Mouse (Mus musculus) hindbrain, embryonic 16.5 days (tissue): ENCODE measurements around the gene Mical2. TPM values are rescaled to one million over a fixed set of nuclear protein-coding genes. Genes with fewer than 3 reads are reported as not detected.

Experiments
- ATAC-seq: fragments of 200-750 bp; cut with Nextera tagmentation; 2 replicates; pipeline ENCODE4 v1.8.0; 2017; ENCODE audit warnings: moderate TSS enrichment, moderate library complexity
- H3K27ac ChIP-seq: fragments of 300-500 bp; sonication (generic); 2 replicates; pipeline ENCODE4 v1.5.1; 2014; ENCODE audit warnings: low read depth, mild to moderate bottlenecking, control low read depth, low read length, moderate library complexity
- H3K27me3 ChIP-seq: fragments of 300-500 bp; sonication (generic); replicated peaks from 2 replicates; pipeline ENCODE4 v1.6.1; 2014; ENCODE audit warnings: low read length; ENCODE audit not compliant: control insufficient read depth, insufficient read depth
- H3K36me3 ChIP-seq: fragments of 300-500 bp; sonication (generic); 2 replicates; pipeline ENCODE4 v1.6.1; 2014; ENCODE audit warnings: mild to moderate bottlenecking, low read length, moderate library complexity, mixed read lengths; ENCODE audit not compliant: control insufficient read depth, insufficient read depth
- H3K4me1 ChIP-seq: fragments of 300-500 bp; sonication (generic); 2 replicates; pipeline ENCODE4 v1.6.1; 2014; ENCODE audit warnings: low read depth, low read length; ENCODE audit not compliant: control insufficient read depth, insufficient read depth
- H3K4me2 ChIP-seq: fragments of 300-500 bp; sonication (generic); 2 replicates; pipeline ENCODE4 v1.6.1; 2014; ENCODE audit warnings: mild to moderate bottlenecking, low read length, control low read depth, moderate library complexity
- H3K4me3 ChIP-seq: fragments of 300-500 bp; sonication (generic); 2 replicates; pipeline ENCODE4 v1.5.1; 2014; ENCODE audit warnings: mild to moderate bottlenecking, low read length, control low read depth, moderate library complexity
- H3K9ac ChIP-seq: fragments of 300-500 bp; sonication (generic); 2 replicates; pipeline ENCODE4 v1.6.1; 2014; ENCODE audit warnings: low read depth, mild to moderate bottlenecking, control low read depth, low read length, moderate library complexity
- H3K9me3 ChIP-seq: fragments of 300-500 bp; sonication (generic); 2 replicates; pipeline ENCODE4 v1.6.1; 2014; ENCODE audit warnings: mild to moderate bottlenecking, low read length, moderate library complexity; ENCODE audit not compliant: control insufficient read depth
- WGBS: fragments of 180-500 bp; shearing (Covaris S2); extraction: QIAGEN DNeasy Blood & Tissue Kit; methylation state at CpG from one replicate; pipeline ENCODE4 v1.1.7; 2014; 5-methylcytosine and 5-hydroxymethylcytosine counted together
- polyA plus RNA-seq: library from polyadenylated mRNA; unstranded; fragments of >200 nt; fragmentation: Nextera tagmentation; extraction: Ambion mirVana; gene quantifications from 2 replicates; pipeline ENCODE4 v1.2.1, GENCODE M21; 2015

Gene Mical2
- polyA plus RNA-seq, 1 experiment from 2014 or later = 7.2 TPM

DNA sequence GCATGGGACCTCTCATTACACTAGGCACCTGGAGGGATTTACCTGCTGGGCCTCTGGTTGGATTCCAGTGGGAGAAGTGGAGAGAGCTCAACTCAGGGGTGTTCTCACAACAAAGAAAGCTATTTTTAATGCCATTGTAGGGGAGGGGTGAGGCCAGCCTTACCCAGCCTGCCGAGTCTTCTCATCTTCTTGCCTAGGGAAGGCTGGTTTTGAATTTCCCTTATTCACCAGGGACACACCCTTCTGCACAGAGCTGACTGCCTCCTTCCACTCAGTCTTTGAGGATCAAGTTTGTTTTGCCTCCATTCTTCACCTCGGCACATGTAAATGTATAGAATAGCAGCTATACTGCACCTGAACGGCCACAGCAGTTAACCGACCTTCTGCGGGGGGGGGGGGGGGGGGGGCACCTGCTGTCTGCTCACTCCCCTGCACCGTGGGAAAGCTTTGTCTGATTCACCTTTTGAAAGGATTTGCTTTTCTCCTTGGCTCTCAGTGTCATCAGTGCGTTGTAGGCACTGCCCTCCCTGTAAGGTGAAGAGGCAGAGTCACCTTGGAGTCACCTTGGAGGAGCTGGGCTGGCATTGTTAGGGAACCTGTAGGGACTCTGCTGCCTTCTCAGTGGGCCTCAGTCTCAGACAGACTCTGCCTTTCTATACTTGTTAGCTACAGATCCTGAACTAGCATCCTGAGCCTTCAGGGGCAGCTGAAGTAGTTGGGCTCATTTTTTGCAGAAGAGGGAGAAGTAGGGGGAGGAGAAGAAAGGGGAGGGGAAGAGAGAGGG lies 191.3 kb downstream of the Mical2 start:
- Histone ChIP-seq H3K27ac (peak overlapping the region; percentile 8; the same call in 1 of the 2 replicates), H3K4me1 (peaks cover 16% of the 10 kb centered on the region), H3K4me3 (no peak overlapping the region), H3K4me2 (peak overlapping the region; percentile 44), H3K36me3 (no peaks in the 10 kb centered on the region), H3K27me3 (no peaks in the 10 kb centered on the region), H3K9ac (no peak overlapping the region), H3K9me3 (no peaks in the 10 kb centered on the region)
- ATAC-seq = peak; percentile 57
- 20% methylated on average over 7 of the region's 7 CpGs for WGBS

DNA sequence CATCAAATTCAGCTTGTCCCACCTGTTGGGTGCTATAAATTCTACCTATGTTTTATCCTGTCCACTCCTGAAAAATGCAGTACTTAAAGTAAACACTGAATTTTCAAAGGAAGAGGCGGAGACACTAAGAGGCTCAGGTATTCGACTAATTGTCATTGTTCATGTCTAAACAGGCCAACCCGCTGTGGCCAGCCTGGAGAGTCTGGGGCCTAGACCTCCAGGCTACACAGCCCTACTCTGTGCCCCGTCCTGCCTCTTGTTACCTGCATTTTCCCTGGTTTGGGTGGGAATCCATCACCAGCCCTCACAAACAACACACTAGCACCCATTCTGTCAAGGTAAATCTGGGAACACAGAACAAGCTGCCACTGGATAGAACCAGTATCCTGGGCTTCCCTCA lies 191.9 kb downstream of the Mical2 start:
- Histone ChIP-seq H3K9ac (no peak overlapping the region), H3K27me3 (no peaks in the 10 kb centered on the region), H3K9me3 (no peaks in the 10 kb centered on the region), H3K36me3 (no peaks in the 10 kb centered on the region), H3K27ac (no peak overlapping the region), H3K4me3 (no peak overlapping the region), H3K4me1 (peaks cover 16% of the 10 kb centered on the region), H3K4me2 (no peak overlapping the region)
- ATAC-seq = no peak
- 71% methylated on average over 4 of the region's 4 CpGs for WGBS

DNA sequence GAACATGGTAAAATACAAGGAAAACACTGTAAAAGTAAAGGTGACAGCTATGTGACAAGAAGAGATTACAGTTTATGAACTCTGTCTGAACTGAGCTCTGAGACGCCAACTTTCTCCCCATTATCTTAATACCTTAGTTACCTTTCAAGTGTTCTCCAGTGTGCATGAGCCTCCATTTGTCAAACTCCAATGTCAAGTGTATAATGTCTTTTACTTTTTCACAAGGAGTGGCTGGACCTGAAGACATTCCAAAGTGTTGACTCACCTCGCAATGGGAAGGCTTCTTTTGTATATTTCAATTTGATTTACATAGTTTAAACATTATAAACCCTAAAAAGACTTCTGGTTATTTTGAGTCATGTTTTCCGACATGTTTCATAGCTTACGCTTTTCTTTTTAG lies 197.8 kb downstream of the Mical2 start:
- 91% methylated on average over 4 of the region's 4 CpGs for WGBS
- no peak overlapping the region for H3K9ac ChIP-seq
- H3K27ac ChIP-seq = no peak overlapping the region
- no peak for ATAC-seq
- H3K9me3 ChIP-seq = no peaks in the 10 kb centered on the region
- H3K4me3 ChIP-seq = no peak overlapping the region
- no peaks in the 10 kb centered on the region for H3K27me3 ChIP-seq
- H3K4me2 ChIP-seq = no peak overlapping the region
- H3K4me1 ChIP-seq = no peaks in the 10 kb centered on the region; the same call in 1 of the 2 replicates
- H3K36me3 ChIP-seq = no peaks in the 10 kb centered on the region

DNA sequence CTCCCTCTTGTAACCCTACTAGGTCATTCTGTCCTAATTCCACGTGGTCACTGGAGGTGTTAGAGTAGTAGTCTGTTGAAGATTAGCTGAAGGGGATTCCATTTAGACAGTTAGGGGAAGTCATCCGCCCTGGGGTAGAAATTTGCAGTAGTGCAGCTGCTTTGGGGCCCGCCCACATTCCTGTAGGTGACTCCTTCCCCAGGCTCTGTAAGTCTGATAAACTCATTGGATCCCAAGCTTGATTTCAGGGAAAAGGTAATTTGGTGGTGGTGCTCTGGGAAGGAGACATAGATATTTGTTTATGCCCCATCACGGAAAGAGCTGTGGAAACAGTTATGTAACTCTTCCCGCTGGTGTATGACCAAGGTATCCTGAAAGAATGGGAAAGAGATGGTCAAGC lies 201.2 kb downstream of the Mical2 start:
- no peaks in the 10 kb centered on the region for H3K9me3 ChIP-seq
- no peaks in the 10 kb centered on the region for H3K27me3 ChIP-seq
- no peak overlapping the region for H3K4me2 ChIP-seq
- H3K9ac ChIP-seq = no peak overlapping the region
- no peaks in the 10 kb centered on the region for H3K36me3 ChIP-seq
- WGBS = 70% methylated on average over 5 of the region's 5 CpGs
- H3K4me3 ChIP-seq = no peak overlapping the region
- peaks cover 4% of the 10 kb centered on the region; the same call in 1 of the 2 replicates for H3K4me1 ChIP-seq
- H3K27ac ChIP-seq = no peak overlapping the region
- no peak for ATAC-seq

DNA sequence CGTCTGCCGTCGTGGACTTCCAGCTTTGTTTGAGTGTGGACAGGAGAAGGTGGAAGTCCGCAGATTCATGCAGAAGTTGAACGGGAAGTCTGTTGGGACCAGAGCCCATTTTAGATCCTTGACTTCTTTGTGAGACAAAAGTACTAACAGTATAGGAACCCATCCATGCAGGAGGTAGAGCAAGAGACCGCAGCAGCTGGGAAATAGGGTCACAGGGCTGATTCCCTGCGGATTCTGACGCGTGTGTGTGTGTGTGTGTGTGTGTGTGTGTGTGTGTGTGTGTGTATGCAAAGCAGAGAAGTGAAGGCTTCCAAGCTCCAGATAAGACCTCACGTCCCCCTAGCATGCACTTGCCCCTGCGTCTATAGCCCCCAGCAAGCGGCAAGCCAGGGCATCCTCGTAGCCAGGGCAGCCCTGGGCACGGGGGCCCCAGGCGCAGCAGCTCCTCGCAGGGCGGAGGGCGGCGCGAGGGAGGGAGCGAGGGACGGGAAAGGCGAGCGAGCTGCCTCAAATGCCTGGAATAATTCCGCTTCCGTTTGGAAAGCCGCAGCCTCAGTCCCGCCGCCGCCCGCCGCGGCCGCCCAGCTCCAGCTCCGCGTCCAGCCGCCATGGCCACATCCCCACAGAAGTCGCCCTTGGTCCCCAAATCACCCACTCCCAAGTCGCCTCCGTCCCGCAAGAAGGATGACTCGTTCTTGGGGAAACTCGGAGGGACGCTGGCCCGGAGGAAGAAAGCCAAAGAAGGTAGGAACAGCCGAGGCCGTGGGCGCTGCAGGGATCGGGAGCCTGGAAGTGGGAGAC lies 201.9 kb downstream of the Mical2 start, which contains the start of gene Parva:
TSS of gene Parva (plus strand) at position 149 of the 801 bp plus-strand sequence.
- WGBS = under 1% methylated on average over 47 of the region's 49 CpGs
- ATAC-seq = peak; percentile 89
- Histone ChIP-seq H3K27ac (peak within 1 kb of the TSS; percentile 86), H3K9ac (peak within 1 kb of the TSS; percentile 87), H3K4me2 (peak within 1 kb of the TSS; percentile 96), H3K27me3 (no peaks in the 10 kb centered on the region), H3K4me3 (peak within 1 kb of the TSS; percentile 70), H3K36me3 (no peaks in the 10 kb centered on the region), H3K9me3 (no peaks in the 10 kb centered on the region), H3K4me1 (peaks cover 4% of the 10 kb centered on the region; the same call in 1 of the 2 replicates)

DNA sequence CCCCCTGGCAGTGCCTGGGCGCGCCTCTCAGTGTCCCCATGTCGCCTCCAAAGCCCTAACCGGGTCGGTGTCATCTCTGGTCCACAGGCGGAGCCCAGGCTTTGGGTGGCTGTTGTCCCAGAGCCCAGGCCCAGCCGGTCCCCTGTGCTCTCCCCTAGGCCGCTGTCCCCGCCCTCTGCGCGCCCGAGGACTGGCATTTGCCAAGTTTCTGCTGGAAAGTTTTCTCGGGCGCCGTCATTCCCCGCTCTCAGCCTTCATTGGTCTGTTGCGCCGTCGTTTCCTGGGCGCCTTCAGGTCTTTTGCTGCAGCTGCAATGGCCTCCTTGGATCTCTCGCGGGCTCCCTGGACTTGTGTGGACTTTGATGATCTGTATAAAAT lies 202.5 kb downstream of the Mical2 start:
- H3K27me3 ChIP-seq = no peaks in the 10 kb centered on the region
- peak overlapping the region; percentile 86 for H3K27ac ChIP-seq
- H3K9ac ChIP-seq = peak overlapping the region; percentile 87
- no peaks in the 10 kb centered on the region for H3K9me3 ChIP-seq
- WGBS = under 1% methylated on average over 22 of the region's 22 CpGs
- ATAC-seq = peak; percentile 94
- peak overlapping the region; percentile 96 for H3K4me2 ChIP-seq
- peaks cover 4% of the 10 kb centered on the region; the same call in 1 of the 2 replicates for H3K4me1 ChIP-seq
- H3K36me3 ChIP-seq = no peaks in the 10 kb centered on the region
- H3K4me3 ChIP-seq = peak overlapping the region; percentile 70

DNA sequence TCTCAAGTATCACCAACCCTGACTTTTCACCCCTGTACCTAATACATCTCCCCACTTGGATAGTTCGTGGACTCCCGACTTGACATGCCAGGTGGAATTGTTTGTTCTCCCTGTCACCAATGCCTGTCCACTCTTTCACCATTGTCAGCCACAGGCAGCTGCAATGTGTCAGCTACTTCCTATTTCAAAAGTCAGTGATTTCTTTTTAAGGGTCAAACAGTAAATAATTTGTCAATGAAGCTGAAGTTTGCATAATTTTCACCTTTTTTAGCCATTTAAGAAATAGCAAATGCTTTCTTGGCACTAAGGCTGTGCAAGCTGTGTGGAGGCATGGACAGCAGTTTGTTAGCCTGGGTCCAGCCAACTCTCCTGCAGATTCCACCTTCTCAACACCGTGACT lies 214.2 kb downstream of the Mical2 start:
- H3K27me3 ChIP-seq = no peaks in the 10 kb centered on the region
- no peak for ATAC-seq
- H3K4me3 ChIP-seq = no peak overlapping the region
- H3K9ac ChIP-seq = no peak overlapping the region
- 81% methylated on average over 3 of the region's 3 CpGs for WGBS
- H3K36me3 ChIP-seq = no peaks in the 10 kb centered on the region
- no peaks in the 10 kb centered on the region for H3K9me3 ChIP-seq
- H3K4me1 ChIP-seq = peaks cover 9% of the 10 kb centered on the region
- H3K4me2 ChIP-seq = no peak overlapping the region
- H3K27ac ChIP-seq = no peak overlapping the region

DNA sequence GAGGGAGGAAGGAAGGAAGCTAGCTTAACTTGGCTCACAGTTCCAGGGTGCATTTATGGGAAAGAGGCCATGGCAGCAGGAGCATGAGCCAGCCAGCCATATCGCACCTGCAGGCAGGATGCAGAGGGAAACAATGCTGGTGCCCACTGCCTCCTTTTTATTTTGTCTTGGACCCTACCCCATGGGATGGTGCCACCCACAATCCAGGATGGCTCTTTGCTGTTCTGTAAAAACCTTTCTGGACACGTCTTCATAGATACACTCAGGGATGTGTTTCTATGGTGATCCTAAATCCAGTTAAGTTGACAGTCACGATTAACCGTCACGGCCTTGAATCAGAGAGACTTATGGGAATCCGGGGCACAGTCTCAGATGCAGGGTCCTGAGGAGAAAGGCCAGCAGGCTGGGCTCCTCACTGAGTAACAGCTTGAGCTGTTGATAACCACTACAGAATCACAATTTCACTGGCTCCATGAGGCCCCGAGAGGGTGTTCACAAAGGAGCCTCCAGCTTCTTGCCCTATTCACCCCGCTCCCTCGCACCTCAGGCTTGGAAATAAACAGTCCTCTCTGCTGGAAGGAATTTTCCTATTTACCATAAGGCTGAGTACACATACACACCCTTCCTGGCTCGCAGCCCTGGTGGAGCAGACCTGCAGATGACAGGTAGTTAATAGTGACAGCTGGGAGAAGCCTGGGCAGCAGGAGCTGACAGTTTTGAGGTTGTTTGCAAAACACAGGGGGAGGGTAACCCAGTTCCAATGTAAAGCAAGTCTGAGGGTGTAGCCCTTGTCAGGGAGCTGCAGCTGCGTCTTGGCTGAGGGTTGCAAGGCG lies 218.7 kb downstream of the Mical2 start:
- Histone ChIP-seq H3K36me3 (no peaks in the 10 kb centered on the region), H3K9me3 (no peaks in the 10 kb centered on the region), H3K27ac (peak overlapping the region; percentile 45; the same call in 1 of the 2 replicates), H3K4me3 (no peak overlapping the region), H3K4me1 (peaks cover 11% of the 10 kb centered on the region), H3K4me2 (peak overlapping the region; percentile 27; the same call in 1 of the 2 replicates), H3K27me3 (no peaks in the 10 kb centered on the region), H3K9ac (peak overlapping the region; percentile 41; the same call in 1 of the 2 replicates)
- WGBS = 14% methylated on average over 12 of the region's 12 CpGs
- ATAC-seq = peak; percentile 69
